Mouse (Mus musculus) lung, embryonic 15.5 days (tissue): ENCODE measurements at regions not wholly inside any gene's neighbourhood (a gene's known extent, or its start where the extent isn't known, plus 50 kb on each side); places are given as distances from the start of the nearest gene placed in this dataset.

Source experiments
- ATAC-seq: fragments of 200-750 bp; cut with Nextera tagmentation; 2 replicates; pipeline ENCODE4 v1.8.0; 2017; ENCODE audit warnings: moderate number of reproducible peaks, borderline replicate concordance; ENCODE audit not compliant: low FRiP score, low TSS enrichment; ENCODE audit errors: extremely low read depth
- H3K27ac ChIP-seq: fragments of 300-500 bp; sonication (generic); 2 replicates; pipeline ENCODE4 v1.5.1; 2015; ENCODE audit warnings: moderate library complexity, mild to moderate bottlenecking, inconsistent platforms
- H3K27me3 ChIP-seq: fragments of 300-500 bp; sonication (generic); 2 replicates; pipeline ENCODE4 v1.6.1; 2015; ENCODE audit warnings: inconsistent platforms
- H3K36me3 ChIP-seq: fragments of 300-500 bp; sonication (generic); 2 replicates; pipeline ENCODE4 v1.6.1; 2015; ENCODE audit warnings: inconsistent platforms
- H3K4me1 ChIP-seq: fragments of 300-500 bp; sonication (generic); 2 replicates; pipeline ENCODE4 v1.6.1; 2015; ENCODE audit warnings: inconsistent platforms
- H3K4me2 ChIP-seq: fragments of 300-500 bp; sonication (generic); 2 replicates; pipeline ENCODE4 v1.6.1; 2015; ENCODE audit warnings: inconsistent platforms, mild to moderate bottlenecking, moderate library complexity
- H3K4me3 ChIP-seq: fragments of 300-500 bp; sonication (generic); 2 replicates; pipeline ENCODE4 v1.5.1; 2015; ENCODE audit warnings: mild to moderate bottlenecking, inconsistent platforms
- H3K9ac ChIP-seq: fragments of 300-500 bp; sonication (generic); 2 replicates; pipeline ENCODE4 v1.6.1; 2015; ENCODE audit warnings: inconsistent platforms
- H3K9me3 ChIP-seq: fragments of 300-500 bp; sonication (generic); 2 replicates; pipeline ENCODE4 v1.6.1; 2016; ENCODE audit warnings: inconsistent platforms
- WGBS: fragments of 180-500 bp; shearing (Covaris S2); methylation state at CpG from one replicate; pipeline ENCODE4 v1.1.7; 2015; 5-methylcytosine and 5-hydroxymethylcytosine counted together

DNA sequence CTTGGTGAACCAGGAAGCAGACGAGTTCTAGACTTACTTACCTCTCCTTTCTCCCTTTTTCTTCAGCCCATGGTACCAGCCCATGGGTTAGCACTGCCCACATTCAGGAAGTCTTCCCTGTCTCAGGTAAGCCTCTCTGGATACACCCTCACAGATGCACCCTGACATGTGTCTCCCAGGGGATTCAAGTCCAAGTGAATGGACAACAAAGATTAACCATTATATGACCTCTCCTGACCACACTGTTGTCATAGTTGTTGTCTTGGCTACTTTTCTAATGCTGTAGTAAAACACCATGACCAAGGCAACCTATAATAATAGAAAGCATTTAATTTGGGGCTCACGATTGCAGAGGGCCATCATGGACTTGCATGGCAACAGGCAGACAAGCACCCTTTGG lies 98.8 kb upstream of the Vash1 start:
- H3K9me3 ChIP-seq = no peaks in the 10 kb centered on the region
- no peaks in the 10 kb centered on the region for H3K27me3 ChIP-seq
- no peaks in the 10 kb centered on the region for H3K36me3 ChIP-seq
- no peak overlapping the region for H3K27ac ChIP-seq
- no peak for ATAC-seq
- no peak overlapping the region for H3K4me2 ChIP-seq
- H3K4me3 ChIP-seq = no peak overlapping the region
- no peak overlapping the region for H3K9ac ChIP-seq
- 80% methylated on average over 2 of the region's 2 CpGs for WGBS
- H3K4me1 ChIP-seq = no peaks in the 10 kb centered on the region

GRCm38 (mm10) chr12:86580132-86580718 lies 98.3 kb upstream of the Vash1 start:
- Histone ChIP-seq H3K4me1 (no peaks in the 10 kb centered on the region), H3K9me3 (no peaks in the 10 kb centered on the region), H3K27ac (no peak overlapping the region), H3K36me3 (no peaks in the 10 kb centered on the region), H3K9ac (no peak overlapping the region), H3K4me2 (no peak overlapping the region), H3K27me3 (no peaks in the 10 kb centered on the region), H3K4me3 (no peak overlapping the region)
- no peak for ATAC-seq
- WGBS = 35% methylated on average over 4 of the region's 4 CpGs

GRCm38 (mm10) chr12:86582076-86582475 lies 96.4 kb upstream of the Vash1 start:
- no peak for ATAC-seq
- Histone ChIP-seq H3K4me2 (no peak overlapping the region), H3K4me1 (no peaks in the 10 kb centered on the region), H3K4me3 (no peak overlapping the region), H3K27me3 (no peaks in the 10 kb centered on the region), H3K36me3 (no peaks in the 10 kb centered on the region), H3K27ac (no peak overlapping the region), H3K9me3 (no peaks in the 10 kb centered on the region), H3K9ac (no peak overlapping the region)
- 36% methylated on average over 3 of the region's 3 CpGs for WGBS

GRCm38 (mm10) chr12:86588010-86588409 lies 90.5 kb upstream of the Vash1 start:
- no peaks in the 10 kb centered on the region for H3K9me3 ChIP-seq
- H3K4me1 ChIP-seq = no peaks in the 10 kb centered on the region
- no peak overlapping the region for H3K4me2 ChIP-seq
- H3K36me3 ChIP-seq = no peaks in the 10 kb centered on the region
- WGBS = 78% methylated on average over 6 of the region's 6 CpGs
- ATAC-seq = no peak
- H3K27ac ChIP-seq = no peak overlapping the region
- no peak overlapping the region for H3K9ac ChIP-seq
- no peaks in the 10 kb centered on the region for H3K27me3 ChIP-seq
- H3K4me3 ChIP-seq = no peak overlapping the region

GRCm38 (mm10) chr12:86592509-86592908 lies 86.0 kb upstream of the Vash1 start:
- Histone ChIP-seq H3K9ac (no peak overlapping the region), H3K27ac (no peak overlapping the region), H3K4me3 (no peak overlapping the region), H3K4me2 (no peak overlapping the region), H3K4me1 (no peaks in the 10 kb centered on the region), H3K9me3 (no peaks in the 10 kb centered on the region), H3K36me3 (no peaks in the 10 kb centered on the region), H3K27me3 (no peaks in the 10 kb centered on the region)
- ATAC-seq = no peak
- 42% methylated on average over 7 of the region's 7 CpGs for WGBS

GRCm38 (mm10) chr12:86594647-86595046 lies 83.9 kb upstream of the Vash1 start:
- no peak overlapping the region for H3K4me2 ChIP-seq
- no peaks in the 10 kb centered on the region for H3K36me3 ChIP-seq
- H3K27me3 ChIP-seq = no peaks in the 10 kb centered on the region
- WGBS = 75% methylated on average over 11 of the region's 11 CpGs
- H3K9me3 ChIP-seq = no peaks in the 10 kb centered on the region
- no peaks in the 10 kb centered on the region for H3K4me1 ChIP-seq
- ATAC-seq = no peak
- no peak overlapping the region for H3K4me3 ChIP-seq
- no peak overlapping the region for H3K27ac ChIP-seq
- H3K9ac ChIP-seq = no peak overlapping the region

DNA sequence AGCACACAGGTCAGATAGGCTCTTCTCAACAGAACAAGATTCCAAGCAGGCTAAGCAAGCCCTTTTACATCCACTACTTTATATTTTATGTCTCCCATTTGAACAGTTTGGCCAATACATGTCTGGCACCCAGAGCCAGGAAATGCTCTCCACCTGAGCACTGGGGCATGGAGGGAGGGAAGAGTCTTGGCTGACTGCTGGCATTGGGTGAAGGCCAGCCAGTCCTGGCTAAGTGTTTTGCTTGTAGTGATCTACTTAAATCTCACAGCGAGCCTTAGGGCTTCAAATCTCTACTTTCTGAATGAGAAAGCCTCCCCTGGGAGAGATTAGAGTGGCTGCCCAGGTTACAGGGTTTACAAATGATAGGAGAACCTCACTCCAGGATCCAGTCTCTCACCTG lies 78.5 kb upstream of the Vash1 start:
- no peak for ATAC-seq
- H3K4me2 ChIP-seq = no peak overlapping the region
- no peaks in the 10 kb centered on the region for H3K27me3 ChIP-seq
- H3K4me3 ChIP-seq = no peak overlapping the region
- H3K27ac ChIP-seq = no peak overlapping the region
- H3K36me3 ChIP-seq = no peaks in the 10 kb centered on the region
- H3K4me1 ChIP-seq = no peaks in the 10 kb centered on the region
- no peak overlapping the region for H3K9ac ChIP-seq
- no peaks in the 10 kb centered on the region for H3K9me3 ChIP-seq
- WGBS = 22% methylated on average over 1 of the region's 1 CpGs

GRCm38 (mm10) chr12:86603521-86603920 lies 75.0 kb upstream of the Vash1 start:
- no peak overlapping the region for H3K4me3 ChIP-seq
- H3K36me3 ChIP-seq = no peaks in the 10 kb centered on the region
- no peak for ATAC-seq
- H3K9ac ChIP-seq = no peak overlapping the region
- H3K9me3 ChIP-seq = no peaks in the 10 kb centered on the region
- H3K4me2 ChIP-seq = no peak overlapping the region
- no peak overlapping the region for H3K27ac ChIP-seq
- WGBS = 75% methylated on average over 5 of the region's 5 CpGs
- H3K4me1 ChIP-seq = no peaks in the 10 kb centered on the region
- no peaks in the 10 kb centered on the region for H3K27me3 ChIP-seq

- no peaks in the 10 kb centered on the region for H3K9me3 ChIP-seq
- 64% methylated on average over 9 of the region's 9 CpGs for WGBS
- H3K27ac ChIP-seq = no peak overlapping the region
- H3K36me3 ChIP-seq = no peaks in the 10 kb centered on the region
- H3K4me2 ChIP-seq = no peak overlapping the region
- no peak for ATAC-seq
- H3K4me3 ChIP-seq = no peak overlapping the region
- no peaks in the 10 kb centered on the region for H3K27me3 ChIP-seq
- H3K9ac ChIP-seq = no peak overlapping the region
- no peaks in the 10 kb centered on the region for H3K4me1 ChIP-seq
These were observed 66.0 kb upstream of the Vash1 start for GRCm38 (mm10) chr12:86612431-86613040.

- H3K4me1 ChIP-seq = no peaks in the 10 kb centered on the region
- ATAC-seq = no peak
These were observed 64.3 kb upstream of the Vash1 start for GRCm38 (mm10) chr12:86614156-86614555.

GRCm38 (mm10) chr12:86616327-86616726 lies 62.2 kb upstream of the Vash1 start:
- Histone ChIP-seq H3K4me3 (no peak overlapping the region), H3K27ac (no peak overlapping the region), H3K9ac (no peak overlapping the region), H3K4me2 (no peak overlapping the region), H3K36me3 (no peaks in the 10 kb centered on the region), H3K27me3 (no peaks in the 10 kb centered on the region), H3K4me1 (no peaks in the 10 kb centered on the region), H3K9me3 (no peaks in the 10 kb centered on the region)
- no peak for ATAC-seq
- 82% methylated on average over 3 of the region's 3 CpGs for WGBS

More at GRCm38 (mm10) chr12:86614156-86614555, 64.3 kb upstream of the Vash1 start:
- no peaks in the 10 kb centered on the region for H3K27me3 ChIP-seq
- no peaks in the 10 kb centered on the region for H3K9me3 ChIP-seq
- no peak overlapping the region for H3K4me2 ChIP-seq
- no peak overlapping the region for H3K27ac ChIP-seq
- H3K4me3 ChIP-seq = no peak overlapping the region
- WGBS = 26% methylated on average over 2 of the region's 2 CpGs
- H3K36me3 ChIP-seq = no peaks in the 10 kb centered on the region
- no peak overlapping the region for H3K9ac ChIP-seq

GRCm38 (mm10) chr12:86624195-86624594 lies 54.3 kb upstream of the Vash1 start:
- Histone ChIP-seq H3K4me3 (no peak overlapping the region), H3K4me1 (peaks cover 16% of the 10 kb centered on the region), H3K27ac (no peak overlapping the region), H3K36me3 (no peaks in the 10 kb centered on the region), H3K9ac (no peak overlapping the region), H3K4me2 (no peak overlapping the region), H3K27me3 (no peaks in the 10 kb centered on the region), H3K9me3 (no peaks in the 10 kb centered on the region)
- ATAC-seq = no peak
- WGBS = 81% methylated on average over 2 of the region's 2 CpGs

- H3K27me3 ChIP-seq = no peaks in the 10 kb centered on the region
- no peak for ATAC-seq
- no peak overlapping the region for H3K4me2 ChIP-seq
- H3K27ac ChIP-seq = no peak overlapping the region
- no peaks in the 10 kb centered on the region for H3K36me3 ChIP-seq
- 49% methylated on average over 3 of the region's 3 CpGs for WGBS
- no peak overlapping the region for H3K9ac ChIP-seq
- H3K4me3 ChIP-seq = no peak overlapping the region
- H3K9me3 ChIP-seq = no peaks in the 10 kb centered on the region
- H3K4me1 ChIP-seq = peaks cover 16% of the 10 kb centered on the region
These were observed 51.8 kb upstream of the Vash1 start for GRCm38 (mm10) chr12:86626684-86627083.
